Mouse (Mus musculus) left cerebral cortex, postnatal 14 days (tissue): ENCODE data around the gene Fbxo9. TPM values are rescaled to one million over a fixed set of nuclear protein-coding genes. Genes with fewer than 3 reads are reported as not detected.

ENCODE experiments used
- DNase-seq, 2 experiments: peaks; one replicate each; pipeline ENCODE4 v3.0.0; 2021 to 2022; ENCODE audit warnings: low spot score in 2 of 2, mixed read lengths in 1 of 2
- intact Hi-C: fragments of 180-260 bp; cut with DNase I; formaldehyde crosslinking; loops from one replicate; pipeline ENCODE4 v1.15.1; 2025
- total RNA-seq, 2 experiments: library from RNA; stranded (reverse); gene quantifications; 2 replicates each; pipeline ENCODE4 v1.2.3; 2021

Gene Fbxo9
- total RNA-seq, 2 experiments from 2014 or later = 118 to 122 TPM

GRCm38 (mm10) chr9:78112770-78113537 lies 4.1 kb upstream of the Fbxo9 start:
- peak; percentile 91 to 93 for DNase-seq
- intact Hi-C loops = loop anchor here (2.0 to 5.0 kb wide), 3 partner anchors 38 to 79 kb away; no protein-coding TSS in a partner anchor

GRCm38 (mm10) chr9:78111456-78111855 lies 2.6 kb upstream of the Fbxo9 start:
- intact Hi-C loops = loop anchor here (5.0 kb wide), 1 partner anchor 81 kb away; no protein-coding TSS in a partner anchor
- DNase-seq = no peak

- intact Hi-C loops = loop anchor here (5.0 kb wide), 1 partner anchor 83 kb away; no protein-coding TSS in a partner anchor
- no peak for DNase-seq
Observed at GRCm38 (mm10) chr9:78109656-78110055, 791 bp upstream of the Fbxo9 start.

GRCm38 (mm10) chr9:78107912-78108795 lies 711 bp downstream of the Fbxo9 start:
- peak; percentile 68 to 81 for DNase-seq
- intact Hi-C loops = no loop called here

- DNase-seq = no peak
- intact Hi-C loops = no loop called here
Observed at GRCm38 (mm10) chr9:78107582-78107911, 1.3 kb downstream of the Fbxo9 start.

- intact Hi-C loops = no loop called here
- no peak for DNase-seq
Observed at GRCm38 (mm10) chr9:78106821-78107220, 2.0 kb downstream of the Fbxo9 start.

- DNase-seq = no peak
- intact Hi-C loops = no loop called here
Observed at GRCm38 (mm10) chr9:78105501-78105932, 3.3 kb downstream of the Fbxo9 start.

GRCm38 (mm10) chr9:78104973-78105372 lies 3.9 kb downstream of the Fbxo9 start:
- DNase-seq = no peak
- intact Hi-C loops = no loop called here

- intact Hi-C loops = no loop called here
- DNase-seq = no peak
Observed at GRCm38 (mm10) chr9:78103965-78104560, 4.8 kb downstream of the Fbxo9 start.

- intact Hi-C loops = no loop called here
- no peak for DNase-seq
Observed at GRCm38 (mm10) chr9:78101431-78101830, 7.4 kb downstream of the Fbxo9 start.

GRCm38 (mm10) chr9:78100956-78101355 lies 7.9 kb downstream of the Fbxo9 start:
- no peak for DNase-seq
- intact Hi-C loops = no loop called here

GRCm38 (mm10) chr9:78096376-78096775 lies 12.5 kb downstream of the Fbxo9 start:
- no peak for DNase-seq
- intact Hi-C loops = no loop called here

- intact Hi-C loops = no loop called here
- DNase-seq = no peak
Observed at GRCm38 (mm10) chr9:78095686-78096085, 13.2 kb downstream of the Fbxo9 start.

- no peak for DNase-seq
- intact Hi-C loops = no loop called here
Observed at GRCm38 (mm10) chr9:78090596-78090995, 18.3 kb downstream of the Fbxo9 start.

GRCm38 (mm10) chr9:78089906-78090305 lies 19.0 kb downstream of the Fbxo9 start:
- DNase-seq = no peak
- intact Hi-C loops = no loop called here

GRCm38 (mm10) chr9:78088971-78089370 lies 19.9 kb downstream of the Fbxo9 start:
- intact Hi-C loops = no loop called here

GRCm38 (mm10) chr9:78088521-78088920 lies 20.3 kb downstream of the Fbxo9 start:
- intact Hi-C loops = no loop called here
- no peak for DNase-seq

More at GRCm38 (mm10) chr9:78088971-78089370, 19.9 kb downstream of the Fbxo9 start:
- DNase-seq = no peak

- DNase-seq = no peak
- intact Hi-C loops = no loop called here
Observed at GRCm38 (mm10) chr9:78087751-78088150, 21.1 kb downstream of the Fbxo9 start.

GRCm38 (mm10) chr9:78085722-78086287 lies 23.1 kb downstream of the Fbxo9 start:
- intact Hi-C loops = no loop called here
- no peak for DNase-seq

- no peak for DNase-seq
- intact Hi-C loops = no loop called here
Observed at GRCm38 (mm10) chr9:78084341-78084740, 24.5 kb downstream of the Fbxo9 start.
